Mouse (Mus musculus) MEL (cell line): Measurements from ENCODE around the gene Radil. TPM values are rescaled to one million over a fixed set of nuclear protein-coding genes. Genes with fewer than 3 reads are reported as not detected.

ENCODE experiments used
- DNase-seq: peaks from one replicate; pipeline ENCODE4 v3.0.0; 2011; ENCODE audit warnings: low read depth, low spot score
- H3K27ac ChIP-seq: 2 replicates; pipeline ENCODE4 v1.5.1; 2012; ENCODE audit warnings: low read depth, mild to moderate bottlenecking, control low read depth, low read length, moderate library complexity; ENCODE audit not compliant: control insufficient read depth
- H3K27me3 ChIP-seq, 2 experiments: fragments of 150-350 bp in 1 of 2; sonication (generic) in 1 of 2; 2 replicates each; pipeline ENCODE4 v1.6.1; 2012; ENCODE audit warnings: low read length in 2 of 2, mild to moderate bottlenecking in 2 of 2, improper control_type of control experiment in 1 of 2, moderate library complexity in 1 of 2; ENCODE audit not compliant: insufficient read depth in 2 of 2, control insufficient read depth in 1 of 2
- H3K36me3 ChIP-seq, 2 experiments: 2 replicates each; pipeline ENCODE4 v1.6.1; 2012 to 2014; ENCODE audit warnings: low read length in 2 of 2, improper control_type of control experiment in 1 of 2, inconsistent platforms in 1 of 2, mild to moderate bottlenecking in 1 of 2; ENCODE audit not compliant: insufficient read depth in 2 of 2, control insufficient read depth in 1 of 2
- H3K4me1 ChIP-seq, 2 experiments: fragments of 150-350 bp in 1 of 2; sonication (generic) in 1 of 2; 2 replicates each; pipeline ENCODE4 v1.6.1; 2012; ENCODE audit warnings: low read length in 2 of 2, improper control_type of control experiment in 1 of 2, mild to moderate bottlenecking in 1 of 2; ENCODE audit not compliant: insufficient read depth in 2 of 2, control insufficient read depth in 1 of 2
- H3K4me3 ChIP-seq, 2 experiments: fragments of 150-350 bp in 1 of 2; sonication (generic) in 1 of 2; 2 replicates each; pipeline ENCODE4 v1.5.1; 2012; ENCODE audit warnings: low read depth in 2 of 2, low read length in 2 of 2, mild to moderate bottlenecking in 2 of 2, moderate library complexity in 2 of 2, control low read depth in 1 of 2, improper control_type of control experiment in 1 of 2; ENCODE audit not compliant: control insufficient read depth in 1 of 2, insufficient read depth in 1 of 2
- H3K79me2 ChIP-seq: 2 replicates; pipeline ENCODE4 v1.6.1; 2012; ENCODE audit warnings: mild to moderate bottlenecking, low read length, moderate library complexity; ENCODE audit not compliant: control insufficient read depth, poor library complexity, insufficient read depth
- H3K9ac ChIP-seq: 2 replicates; pipeline ENCODE4 v1.6.1; 2012; ENCODE audit warnings: low read depth, mild to moderate bottlenecking, control low read depth, low read length, moderate library complexity; ENCODE audit not compliant: control insufficient read depth, poor library complexity, severe bottlenecking
- H3K9me3 ChIP-seq: fragments of 150-350 bp; sonication (generic); replicated peaks from 2 replicates; pipeline ENCODE4 v1.6.1; 2012; ENCODE audit warnings: mild to moderate bottlenecking, low read length, improper control_type of control experiment, moderate library complexity; ENCODE audit not compliant: insufficient read depth
- CHD1 ChIP-seq: IDR thresholded peaks from 2 replicates; pipeline ENCODE4 v1.6.1; 2012; ENCODE audit warnings: low read depth, mild to moderate bottlenecking, inconsistent platforms, low read length, improper control_type of control experiment
- CTCF ChIP-seq, 3 experiments: IDR thresholded peaks in 2 of 3; conservative IDR thresholded peaks in 1 of 3; 2 replicates each; pipeline ENCODE4 v1.5.1; 2011 to 2012; ENCODE audit warnings: low read length in 3 of 3, low read depth in 2 of 3, mild to moderate bottlenecking in 2 of 3, improper control_type of control experiment in 1 of 3, inconsistent platforms in 1 of 3, mixed read lengths in 1 of 3, moderate library complexity in 1 of 3; ENCODE audit not compliant: control insufficient read depth in 1 of 3, insufficient read depth in 1 of 3, poor library complexity in 1 of 3, severe bottlenecking in 1 of 3
- ELF1 ChIP-seq: IDR thresholded peaks from 2 replicates; pipeline ENCODE4 v1.6.1; 2014; ENCODE audit warnings: low read depth, mild to moderate bottlenecking, inconsistent platforms, low read length, improper control_type of control experiment, moderate library complexity
- EP300 ChIP-seq, 2 experiments: IDR thresholded peaks; 2 replicates each; pipeline ENCODE4 v1.6.1; 2011; ENCODE audit warnings: improper control_type of control experiment in 2 of 2, low read length in 2 of 2, low read depth in 1 of 2, mild to moderate bottlenecking in 1 of 2
- ETS1 ChIP-seq: IDR thresholded peaks from 2 replicates; pipeline ENCODE4 v1.6.1; 2012; ENCODE audit warnings: low read depth, mild to moderate bottlenecking, inconsistent platforms, low read length, improper control_type of control experiment, moderate library complexity
- GABPA ChIP-seq: IDR thresholded peaks from 2 replicates; pipeline ENCODE4 v1.6.1; 2012; ENCODE audit warnings: low read depth, mild to moderate bottlenecking, inconsistent platforms, low read length, improper control_type of control experiment, moderate library complexity
- GATA1 ChIP-seq: IDR thresholded peaks from 2 replicates; pipeline ENCODE4 v1.6.1; 2011; ENCODE audit warnings: low read depth, low read length, improper control_type of control experiment
- JUND ChIP-seq: IDR thresholded peaks from 2 replicates; pipeline ENCODE4 v1.6.1; 2011; ENCODE audit warnings: low read depth, mild to moderate bottlenecking, improper control_type of control experiment, low read length
- KAT2A ChIP-seq: conservative IDR thresholded peaks from 2 replicates; pipeline ENCODE4 v1.6.1; 2012; ENCODE audit warnings: low read depth, low read length, improper control_type of control experiment, inconsistent platforms
- MAX ChIP-seq: IDR thresholded peaks from 2 replicates; pipeline ENCODE4 v1.6.1; 2011; ENCODE audit warnings: low read length, improper control_type of control experiment
- MAZ ChIP-seq: IDR thresholded peaks from 2 replicates; pipeline ENCODE4 v1.6.1; 2012; ENCODE audit warnings: low read depth, mild to moderate bottlenecking, inconsistent platforms, low read length, improper control_type of control experiment
- MEF2A ChIP-seq: IDR thresholded peaks from 2 replicates; pipeline ENCODE4 v1.6.1; 2014; ENCODE audit warnings: low read depth, mild to moderate bottlenecking, inconsistent platforms, low read length, improper control_type of control experiment; ENCODE audit not compliant: poor library complexity, insufficient replicate concordance, severe bottlenecking; ENCODE audit errors: extremely low read depth
- MYC ChIP-seq: IDR thresholded peaks from 2 replicates; pipeline ENCODE4 v1.6.1; 2011; ENCODE audit warnings: low read depth, mild to moderate bottlenecking, low read length, improper control_type of control experiment, moderate library complexity
- NELFE ChIP-seq: IDR thresholded peaks from 2 replicates; pipeline ENCODE4 v1.6.1; 2011; ENCODE audit warnings: low read depth, low read length, improper control_type of control experiment
- NRF1 ChIP-seq: IDR thresholded peaks from 2 replicates; pipeline ENCODE4 v1.6.1; 2014; ENCODE audit warnings: low read depth, mild to moderate bottlenecking, inconsistent platforms, low read length, improper control_type of control experiment, moderate library complexity; ENCODE audit not compliant: poor library complexity, insufficient read depth, severe bottlenecking
- POLR2A ChIP-seq, 2 experiments: IDR thresholded peaks; 2 replicates each; pipeline ENCODE4 v1.6.1; 2011 to 2012; ENCODE audit warnings: low read length in 2 of 2, mild to moderate bottlenecking in 2 of 2, control low read depth in 1 of 2, improper control_type of control experiment in 1 of 2, low read depth in 1 of 2, moderate library complexity in 1 of 2; ENCODE audit not compliant: control insufficient read depth in 1 of 2, insufficient read depth in 1 of 2, poor library complexity in 1 of 2
- SIN3A ChIP-seq: IDR thresholded peaks from 2 replicates; pipeline ENCODE4 v1.6.1; 2012; ENCODE audit warnings: low read length, improper control_type of control experiment, inconsistent platforms
- UBTF ChIP-seq: IDR thresholded peaks from 2 replicates; pipeline ENCODE4 v1.6.1; 2012; ENCODE audit warnings: low read depth, mild to moderate bottlenecking, inconsistent platforms, low read length, improper control_type of control experiment, moderate library complexity, borderline replicate concordance; ENCODE audit not compliant: insufficient read depth
- USF2 ChIP-seq, 2 experiments: IDR thresholded peaks; 2 replicates each; pipeline ENCODE4 v1.6.1; 2011 to 2012; ENCODE audit warnings: improper control_type of control experiment in 2 of 2, low read length in 2 of 2, borderline replicate concordance in 1 of 2, inconsistent platforms in 1 of 2, low read depth in 1 of 2, mild to moderate bottlenecking in 1 of 2; ENCODE audit not compliant: insufficient read depth in 1 of 2
- ZKSCAN1 ChIP-seq: IDR thresholded peaks from 2 replicates; pipeline ENCODE4 v1.6.1; 2012; ENCODE audit warnings: low read depth, mild to moderate bottlenecking, inconsistent platforms, low read length, improper control_type of control experiment, moderate library complexity
- ZNF384 ChIP-seq: IDR thresholded peaks from 2 replicates; pipeline ENCODE4 v1.6.1; 2012; ENCODE audit warnings: low read depth, mild to moderate bottlenecking, inconsistent platforms, low read length, improper control_type of control experiment
- polyA plus RNA-seq, 2 experiments: library from polyadenylated mRNA; stranded (reverse) in 1 of 2; unstranded in 1 of 2; fragments of >175 nt in 1 of 2; fragments of >200 nt in 1 of 2; gene quantifications; 2 replicates each; pipeline versions ENCODE4 v1.2.1 to v1.2.4; 2012; ENCODE audit warnings: low replicate concordance in 2 of 2, low read depth in 1 of 2; ENCODE audit not compliant: insufficient read length in 2 of 2, insufficient read depth in 1 of 2, missing spikeins in 1 of 2
- total RNA-seq: library from RNA; depleted of rRNA; stranded (reverse); fragments of 300-350 nt; gene quantifications from 2 replicates; pipeline ENCODE4 v1.2.3, GENCODE M21; 2012

The Radil gene
- total and polyA plus RNA-seq, 3 experiments: 0.07 to 0.27 TPM; not detected in 1

- H3K27ac ChIP-seq: no peak overlapping the region
- no peak overlapping the region for H3K9ac ChIP-seq
- TF ChIP-seq MEF2A (no peak), POLR2A (IDR thresholded peaks at IDR 0.05; ENCODE audit: control insufficient read depth in 1 of 2, insufficient read depth in 1 of 2, low read depth in 1 of 2, low read length in 2 of 2, poor library complexity in 1 of 2) (no peak), ZKSCAN1 (no peak), NELFE (no peak), ZNF384 (no peak), USF2 (IDR thresholded peaks at IDR 0.05; ENCODE audit: borderline replicate concordance in 1 of 2, insufficient read depth in 1 of 2, low read depth in 1 of 2, low read length in 2 of 2) (no peak), CTCF (IDR thresholded peaks at IDR 0.05 in 2 of 3, conservative IDR thresholded peaks at IDR 0.05 in 1 of 3; ENCODE audit: control insufficient read depth in 1 of 3, insufficient read depth in 1 of 3, low read depth in 2 of 3, low read length in 3 of 3, poor library complexity in 1 of 3, severe bottlenecking in 1 of 3) (no peak), JUND (no peak), GATA1 (no peak), MAX (no peak), ELF1 (no peak), MAZ (no peak), NRF1 (no peak), MYC (no peak), CHD1 (no peak), SIN3A (no peak), ETS1 (no peak), KAT2A (no peak)
- TF ChIP-seq, all 39 proteins: peak for 0
- no peaks in the 10 kb centered on the region for H3K9me3 ChIP-seq
- no peaks in the 10 kb centered on the region for H3K4me1 ChIP-seq
- no peaks in the 10 kb centered on the region for H3K79me2 ChIP-seq
- no peak for DNase-seq
- no peak overlapping the region for H3K4me3 ChIP-seq
- H3K27me3 ChIP-seq: no peaks in the 10 kb centered on the region
- no peaks in the 10 kb centered on the region for H3K36me3 ChIP-seq
These were observed 5.7 kb downstream of the Radil start for GRCm38 (mm10) chr5:142545014-142545795.

GRCm38 (mm10) chr5:142537286-142537685 is 13.6 kb downstream of the Radil start:
- TF ChIP-seq UBTF (no peak), ETS1 (no peak), MAX (no peak), USF2 (IDR thresholded peaks at IDR 0.05; ENCODE audit: borderline replicate concordance in 1 of 2, insufficient read depth in 1 of 2, low read depth in 1 of 2, low read length in 2 of 2) (no peak), EP300 (IDR thresholded peaks at IDR 0.05; ENCODE audit: low read depth in 1 of 2, low read length in 2 of 2) (no peak), GABPA (no peak), SIN3A (no peak), NRF1 (no peak), POLR2A (IDR thresholded peaks at IDR 0.05; ENCODE audit: control insufficient read depth in 1 of 2, insufficient read depth in 1 of 2, low read depth in 1 of 2, low read length in 2 of 2, poor library complexity in 1 of 2) (no peak), ZNF384 (no peak), MYC (no peak), MEF2A (no peak)
- Histone ChIP-seq H3K9ac (no peak overlapping the region), H3K4me3 (no peak overlapping the region), H3K27ac (no peak overlapping the region), H3K36me3 (no peaks in the 10 kb centered on the region), H3K9me3 (no peaks in the 10 kb centered on the region), H3K27me3 (no peaks in the 10 kb centered on the region; a peak in 2 of 4 replicates), H3K79me2 (no peaks in the 10 kb centered on the region), H3K4me1 (no peaks in the 10 kb centered on the region)
- DNase-seq: no peak
